Mouse (Mus musculus): ENCODE data around the gene Raph1. TPM values are rescaled to one million over a fixed set of nuclear protein-coding genes. Genes with fewer than 3 reads are reported as not detected.
"Not testable (repeated sequence)": the region's sequence is repeated elsewhere in the genome, so short reads cannot be mapped to it uniquely, and the experiment has no call there.

Gene Raph1
- polyA plus RNA-seq, 1 experiment from 2014 or later: 44.2 TPM

DNA sequence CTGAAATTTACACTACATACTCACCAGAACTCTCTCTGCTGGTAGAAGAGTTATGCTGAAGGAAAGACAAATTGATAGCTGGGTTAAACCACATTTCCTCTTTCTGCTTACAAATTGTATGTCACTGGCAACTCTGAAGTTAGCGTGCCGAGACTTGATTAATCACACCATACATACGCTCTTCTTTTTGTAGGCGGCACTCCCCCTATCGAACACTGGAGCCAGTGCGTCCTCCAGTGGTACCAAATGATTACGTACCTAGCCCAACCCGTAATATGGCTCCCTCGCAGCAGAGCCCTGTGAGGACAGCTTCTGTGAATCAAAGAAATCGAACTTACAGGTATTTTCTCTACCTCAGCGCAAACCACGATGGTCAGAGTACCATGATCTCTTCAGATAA is 119.8 kb downstream of the Raph1 start:
- Histone ChIP-seq H3K36me3 (ENCODE audit: control insufficient read depth, insufficient read depth, low read length) (peaks cover 42% of the 10 kb centered on the region), H3K27me3 (replicated peaks; ENCODE audit: control insufficient read depth, insufficient read depth, low read length) (no peaks in the 10 kb centered on the region), H3K27ac (replicated peaks; ENCODE audit: low read depth, low read length) (no peak overlapping the region), H3K9ac (ENCODE audit: low read depth, low read length) (no peak overlapping the region), H3K4me2 (ENCODE audit: low read depth, low read length) (no peak overlapping the region), H3K4me3 (ENCODE audit: low read depth, low read length) (no peak overlapping the region), H3K9me3 (ENCODE audit: control insufficient read depth, low read length) (no peaks in the 10 kb centered on the region), H3K4me1 (ENCODE audit: control insufficient read depth, insufficient read depth, low read length) (no peaks in the 10 kb centered on the region)
- WGBS: 87% methylated on average over 12 of the region's 12 CpGs
- ATAC-seq (ENCODE audit: low read depth) (no peak), DNase-seq (ENCODE audit: low spot score) (peak; percentile 23)

DNA sequence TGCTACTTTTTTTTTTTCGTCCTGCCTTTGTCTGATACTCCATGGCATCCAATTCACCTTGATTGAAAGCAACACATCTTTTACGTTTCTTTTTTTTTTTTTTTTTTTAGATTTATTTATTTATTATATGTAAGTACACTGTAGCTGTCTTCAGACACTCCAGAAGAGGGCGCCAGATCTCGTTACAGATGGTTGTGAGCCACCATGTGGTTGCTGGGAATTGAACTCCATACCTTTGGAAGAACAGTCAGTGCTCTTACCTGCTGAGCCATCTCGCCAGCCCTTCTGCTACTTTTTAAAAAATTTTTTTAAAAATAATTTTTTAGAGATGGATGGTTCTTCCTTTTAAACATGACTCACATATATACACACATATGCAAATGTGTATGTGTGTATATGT is 125.5 kb downstream of the Raph1 start:
- not testable (repeated sequence) for H3K27me3 ChIP-seq (replicated peaks; ENCODE audit: control insufficient read depth, insufficient read depth, low read length); H3K9me3 ChIP-seq (ENCODE audit: control insufficient read depth, low read length); H3K4me1 ChIP-seq (ENCODE audit: control insufficient read depth, insufficient read depth, low read length); H3K4me3 ChIP-seq (ENCODE audit: low read depth, low read length); H3K4me2 ChIP-seq (ENCODE audit: low read depth, low read length); ATAC-seq (ENCODE audit: low read depth); H3K9ac ChIP-seq (ENCODE audit: low read depth, low read length); DNase-seq (ENCODE audit: low spot score); H3K27ac ChIP-seq (replicated peaks; ENCODE audit: low read depth, low read length)
- 80% methylated on average over 5 of the region's 5 CpGs for WGBS
- H3K36me3 ChIP-seq (ENCODE audit: control insufficient read depth, insufficient read depth, low read length): peaks cover 37% of the 10 kb centered on the region

DNA sequence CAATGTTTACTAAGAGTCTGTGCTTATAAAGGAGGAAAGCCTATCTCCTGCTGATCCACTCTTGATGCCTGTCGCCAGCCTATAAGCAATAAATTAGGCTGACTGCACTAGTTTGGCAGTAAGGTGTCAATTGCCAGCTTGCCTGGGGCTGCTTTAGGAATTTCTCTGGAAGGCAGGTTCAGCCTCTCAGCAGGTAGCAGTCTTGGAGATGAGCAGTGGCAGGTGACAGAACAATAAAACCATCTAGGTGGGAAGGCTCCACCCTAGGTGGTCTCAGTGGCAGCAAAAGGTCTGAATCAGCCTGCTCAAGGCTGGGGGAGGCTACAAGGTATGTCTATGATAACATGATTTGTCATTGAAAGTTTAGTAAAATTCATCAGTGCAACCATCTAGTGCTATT is 134.4 kb downstream of the Raph1 start:
- Histone ChIP-seq H3K4me1 (ENCODE audit: control insufficient read depth, insufficient read depth, low read length) (no peaks in the 10 kb centered on the region), H3K4me2 (ENCODE audit: low read depth, low read length) (no peak overlapping the region), H3K27me3 (replicated peaks; ENCODE audit: control insufficient read depth, insufficient read depth, low read length) (no peaks in the 10 kb centered on the region), H3K9me3 (ENCODE audit: control insufficient read depth, low read length) (no peaks in the 10 kb centered on the region), H3K9ac (ENCODE audit: low read depth, low read length) (no peak overlapping the region), H3K27ac (replicated peaks; ENCODE audit: low read depth, low read length) (no peak overlapping the region), H3K4me3 (ENCODE audit: low read depth, low read length) (no peak overlapping the region), H3K36me3 (ENCODE audit: control insufficient read depth, insufficient read depth, low read length) (peaks cover 16% of the 10 kb centered on the region)
- 22% methylated on average over 1 of the region's 1 CpGs for WGBS
- ATAC-seq (ENCODE audit: low read depth) (no peak), DNase-seq (ENCODE audit: low spot score) (no peak)

Small RNAs within 50 kb of the gene (microRNA-seq; reads per million reads assigned to microRNA genes)
- gene Gm23762 (ENCODE audit: borderline number of aligned reads): not detected

Other genes with a start within 250 kb of the Raph1 start
- 5.6 and 7.0 TPM in 2 replicates for gene Cyp20a1, start 223.8 kb downstream of the Raph1 start, polyA plus RNA-seq (2014; fragmentation: Nextera tagmentation; extraction: Ambion mirVana)
- 17.1 and 18.6 TPM in 2 replicates for gene Abi2, start 157.5 kb downstream of the Raph1 start, polyA plus RNA-seq (2014; fragmentation: Nextera tagmentation; extraction: Ambion mirVana)
- 0.28 and 0.35 TPM in 2 replicates for gene Cd28, start 149.7 kb upstream of the Raph1 start, polyA plus RNA-seq (2014; fragmentation: Nextera tagmentation; extraction: Ambion mirVana)

All from embryonic facial prominence, embryonic 14.5 days (tissue).